Comparison of ENCODE assay signal across 8 mouse cellular contexts in genomic region chr19:36815396-36816271, GRCm38 (mm10). TPM values are rescaled to one million over a fixed set of nuclear protein-coding genes. Genes with fewer than 3 reads are reported as not detected.
DNase-seq lines count a peak whose midpoint lies in the region; ATAC-seq and TF ChIP-seq lines count a peak whose summit lies in the region.

No protein-coding gene starts in this region.

- no peaks in the 10 kb centered on the region for H3K9me3 ChIP-seq in intestine, embryonic 15.5 days
- H3K9me3 ChIP-seq in limb, embryonic 11.5 days (ENCODE audit: control insufficient read depth, low read length) = no peaks in the 10 kb centered on the region
- H3K9me3 ChIP-seq in midbrain, embryonic 14.5 days (ENCODE audit: control insufficient read depth, low read length) = no peaks in the 10 kb centered on the region

- no peak for TF ChIP-seq CTCF in testis, adult 2 months (IDR thresholded peaks at IDR 0.05; ENCODE audit: control insufficient read depth, insufficient read depth, insufficient replicate concordance, low read depth, low read length)

- ATAC-seq in intestine, embryonic 15.5 days = peak; percentile 79
- ATAC-seq in limb, embryonic 11.5 days (ENCODE audit: insufficient number of reproducible peaks, low FRiP score, low TSS enrichment, low read depth) = 0 out of 2 replicates have a peak, but pooled peaks have one; percentile 45
- peak; percentile 64 for ATAC-seq in midbrain, embryonic 14.5 days (ENCODE audit: low FRiP score, low TSS enrichment)

- H3K4me2 ChIP-seq in intestine, embryonic 15.5 days (replicated peaks) = peak overlapping the region; percentile 53
- H3K4me2 ChIP-seq in limb, embryonic 11.5 days (ENCODE audit: low read depth, severe bottlenecking) = peak overlapping the region; percentile 35
- peak overlapping the region; percentile 50 for H3K4me2 ChIP-seq in midbrain, embryonic 14.5 days (ENCODE audit: low read length)

- H3K9ac ChIP-seq in intestine, embryonic 15.5 days = no peak overlapping the region
- 0 out of 2 replicates have a peak overlapping the region, but pooled peaks have one; percentile 23 for H3K9ac ChIP-seq in limb, embryonic 11.5 days (ENCODE audit: low read length)
- H3K9ac ChIP-seq in midbrain, embryonic 14.5 days (replicated peaks; ENCODE audit: low read length) = no peak overlapping the region

- H3K27me3 ChIP-seq in testis, adult 2 months (ENCODE audit: control insufficient read depth, insufficient read depth, low read length) = no peaks in the 10 kb centered on the region; the same call in 1 of the 2 replicates
- H3K27me3 ChIP-seq in intestine, embryonic 15.5 days (replicated peaks) = no peaks in the 10 kb centered on the region
- no peaks in the 10 kb centered on the region for H3K27me3 ChIP-seq in limb, embryonic 11.5 days (ENCODE audit: control insufficient read depth, insufficient read depth, low read length)
- H3K27me3 ChIP-seq in midbrain, embryonic 14.5 days (ENCODE audit: control insufficient read depth, insufficient read depth, low read length) = no peaks in the 10 kb centered on the region

- no peak for TF ChIP-seq POLR2A in testis, adult 2 months (IDR thresholded peaks at IDR 0.05; ENCODE audit: control insufficient read depth, low read depth, low read length)

- DNase-seq in testis, postnatal 14 days (ENCODE audit: low spot score) = no peak
- DNase-seq in cerebellum, adult 9-11 months = peak; percentile 39
- DNase-seq in frontal cortex, adult 2 months (ENCODE audit: extremely low spot score in 1 of 2, low spot score in 1 of 2) = peak; percentile 26 to 77
- DNase-seq in limb, embryonic 11.5 days (ENCODE audit: low spot score) = peak; percentile 58
- peak; percentile 90 for DNase-seq in midbrain, embryonic 14.5 days
- peak; percentile 36 for DNase-seq in thymus, postnatal 25 days

- WGBS in intestine, embryonic 15.5 days = 14% methylated on average over 32 of the region's 32 CpGs
- WGBS in limb, embryonic 11.5 days = 14% methylated on average over 32 of the region's 32 CpGs
- WGBS in midbrain, embryonic 14.5 days = 18% methylated on average over 32 of the region's 32 CpGs

- no peak overlapping the region for H3K27ac ChIP-seq in testis, adult 2 months (ENCODE audit: control insufficient read depth, insufficient read depth, low read depth, low read length)
- no peak overlapping the region for H3K27ac ChIP-seq in intestine, embryonic 15.5 days
- no peak overlapping the region for H3K27ac ChIP-seq in limb, embryonic 11.5 days (replicated peaks; ENCODE audit: low read depth, low read length)
- no peak overlapping the region for H3K27ac ChIP-seq in midbrain, embryonic 14.5 days (replicated peaks; ENCODE audit: low read depth, low read length)

- H3K4me3 ChIP-seq in testis, adult 2 months (ENCODE audit: control insufficient read depth, low read depth, low read length) = peak overlapping the region; percentile 63
- no peak overlapping the region for H3K4me3 ChIP-seq in intestine, embryonic 15.5 days (replicated peaks)
- 0 out of 2 replicates have a peak overlapping the region, but pooled peaks have one; percentile 7 for H3K4me3 ChIP-seq in limb, embryonic 11.5 days (ENCODE audit: low read depth, low read length)
- H3K4me3 ChIP-seq in midbrain, embryonic 14.5 days (replicated peaks; ENCODE audit: low read depth, low read length) = 0 out of 2 replicates have a peak overlapping the region, but pooled peaks have one; percentile 10

- peaks cover 8% of the 10 kb centered on the region for H3K4me1 ChIP-seq in testis, adult 2 months (ENCODE audit: control insufficient read depth, insufficient read depth, low read length)
- H3K4me1 ChIP-seq in intestine, embryonic 15.5 days (replicated peaks) = no peaks in the 10 kb centered on the region
- no peaks in the 10 kb centered on the region for H3K4me1 ChIP-seq in limb, embryonic 11.5 days (ENCODE audit: control insufficient read depth, insufficient read depth, low read length)
- no peaks in the 10 kb centered on the region for H3K4me1 ChIP-seq in midbrain, embryonic 14.5 days (ENCODE audit: control insufficient read depth, insufficient read depth, low read length)

- no peaks in the 10 kb centered on the region for H3K36me3 ChIP-seq in testis, adult 2 months (ENCODE audit: control insufficient read depth, insufficient read depth, low read length)
- H3K36me3 ChIP-seq in intestine, embryonic 15.5 days = no peaks in the 10 kb centered on the region
- no peaks in the 10 kb centered on the region for H3K36me3 ChIP-seq in limb, embryonic 11.5 days (ENCODE audit: control insufficient read depth, insufficient read depth, low read length)
- H3K36me3 ChIP-seq in midbrain, embryonic 14.5 days (ENCODE audit: control insufficient read depth, insufficient read depth, low read length) = no peaks in the 10 kb centered on the region

RNA-seq across cellular contexts. Expression of gene Tnks2, which starts 18.4 kb away (rescaled TPM):
- 7.5 and 10.7 TPM in 2 replicates for polyA plus RNA-seq in testis, adult 2 months (2012; rRNA removed)
- 61.3 and 68.7 TPM in 2 replicates for polyA plus RNA-seq in frontal cortex, adult 2 months (2012; rRNA removed)
- polyA plus RNA-seq in intestine, embryonic 15.5 days (2015; fragmentation: Nextera tagmentation; extraction: Ambion mirVana) = 40.7 and 40.9 TPM in 2 replicates
- 80.1 and 86.4 TPM in 2 replicates for polyA plus RNA-seq in limb, embryonic 11.5 days (2014; fragmentation: Nextera tagmentation; extraction: Ambion mirVana)
- polyA plus RNA-seq in midbrain, embryonic 14.5 days (2014; fragmentation: Nextera tagmentation; extraction: Ambion mirVana) = 64.1 and 95.9 TPM in 2 replicates
